Comparison of ENCODE assay signal across 8 mouse cellular contexts in the genomic region with DNA sequence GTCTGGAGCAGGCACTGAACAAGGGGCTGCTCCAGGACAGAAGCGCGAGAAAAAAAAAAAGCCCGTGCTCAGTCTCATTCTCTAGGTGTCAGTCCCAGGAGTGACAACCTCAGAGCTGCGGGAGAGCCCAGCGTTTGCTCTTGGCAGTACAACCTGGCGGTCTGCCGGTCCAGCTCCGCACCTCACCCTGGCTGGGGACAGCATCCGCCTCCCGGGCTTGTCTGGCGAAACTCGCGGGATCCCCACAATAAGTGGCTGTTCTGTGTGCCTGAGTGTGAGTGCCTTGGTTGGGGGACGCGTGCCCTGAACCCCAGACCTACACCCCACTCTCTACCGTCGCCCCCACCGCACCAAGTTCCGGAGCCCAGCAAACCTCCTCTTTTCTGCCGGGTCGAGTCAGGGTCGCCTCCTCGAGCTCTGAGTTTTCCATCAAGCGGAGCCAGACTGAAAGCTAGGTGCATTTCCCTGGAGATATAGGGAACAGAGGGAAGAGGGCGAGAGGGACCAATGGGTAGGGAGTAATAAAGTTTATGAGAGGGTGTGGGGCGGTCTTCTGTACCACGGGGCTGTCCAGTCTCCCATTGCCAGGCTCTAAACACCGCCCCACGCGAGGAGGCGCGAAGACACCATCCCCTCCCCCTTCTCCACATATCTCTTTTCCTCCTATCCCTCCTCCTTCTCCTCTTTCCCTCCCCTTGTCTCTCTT. TPM values are rescaled to one million over a fixed set of nuclear protein-coding genes. Genes with fewer than 3 reads are reported as not detected.
DNase-seq lines count a peak whose midpoint lies in the region; ATAC-seq lines count a peak whose summit lies in the region.

No protein-coding gene starts in this region.

- H3K27ac ChIP-seq in heart, embryonic 11.5 days (ENCODE audit: low read depth, low read length) = no peak overlapping the region
- no peak overlapping the region for H3K27ac ChIP-seq in forebrain, embryonic 14.5 days (ENCODE audit: low read depth, low read length)
- no peak overlapping the region for H3K27ac ChIP-seq in liver, embryonic 15.5 days (replicated peaks)

- no peaks in the 10 kb centered on the region for H3K9me3 ChIP-seq in heart, embryonic 11.5 days (replicated peaks; ENCODE audit: control insufficient read depth, low read length)
- no peaks in the 10 kb centered on the region for H3K9me3 ChIP-seq in forebrain, embryonic 14.5 days (replicated peaks; ENCODE audit: control insufficient read depth, low read length)
- no peaks in the 10 kb centered on the region for H3K9me3 ChIP-seq in liver, embryonic 15.5 days (replicated peaks)

- intact Hi-C loops in heart, postnatal 10 days (cut with DNase I) = no loop called here

- 1% methylated on average over 32 of the region's 32 CpGs for WGBS in heart, embryonic 11.5 days (ENCODE audit: insufficient replicate concordance)
- WGBS in forebrain, embryonic 14.5 days = 1% methylated on average over 32 of the region's 32 CpGs
- under 1% methylated on average over 32 of the region's 32 CpGs for WGBS in liver, embryonic 15.5 days (ENCODE audit: insufficient replicate concordance)

- peak overlapping the region; percentile 41 for H3K4me3 ChIP-seq in heart, embryonic 11.5 days (ENCODE audit: low read depth, low read length)
- H3K4me3 ChIP-seq in forebrain, embryonic 14.5 days (ENCODE audit: low read depth, low read length) = peak overlapping the region; percentile 36
- H3K4me3 ChIP-seq in liver, embryonic 15.5 days (replicated peaks) = peak overlapping the region; percentile 32

- peaks cover 100% of the 10 kb centered on the region for H3K27me3 ChIP-seq in heart, embryonic 11.5 days (ENCODE audit: control insufficient read depth, insufficient read depth, low read length)
- H3K27me3 ChIP-seq in forebrain, embryonic 14.5 days (replicated peaks; ENCODE audit: control insufficient read depth, insufficient read depth, low read length) = peaks cover 98% of the 10 kb centered on the region
- H3K27me3 ChIP-seq in liver, embryonic 15.5 days = peaks cover 100% of the 10 kb centered on the region

- DNase-seq in heart, postnatal 10 days = no peak
- peak; percentile 27 for DNase-seq in CD4-positive, CD25-positive, alpha-beta regulatory T cell, adult 2 months (ENCODE audit: low read depth, low spot score)
- no peak for DNase-seq in forebrain, embryonic 14.5 days (ENCODE audit: low spot score)
- no peak for DNase-seq in frontal cortex, adult 2 months (ENCODE audit: extremely low spot score in 1 of 2, low spot score in 1 of 2)
- no peak for DNase-seq in right cerebral cortex, postnatal 36 days (ENCODE audit: low spot score in 2 of 2)

- H3K4me1 ChIP-seq in heart, embryonic 11.5 days (ENCODE audit: control insufficient read depth, insufficient read depth, low read length) = peaks cover 15% of the 10 kb centered on the region
- peaks cover 12% of the 10 kb centered on the region for H3K4me1 ChIP-seq in forebrain, embryonic 14.5 days (ENCODE audit: control insufficient read depth, insufficient read depth, low read length)
- H3K4me1 ChIP-seq in liver, embryonic 15.5 days (replicated peaks) = peaks cover 13% of the 10 kb centered on the region

- no peaks in the 10 kb centered on the region for H3K36me3 ChIP-seq in heart, embryonic 11.5 days (ENCODE audit: control insufficient read depth, insufficient read depth, low read length)
- H3K36me3 ChIP-seq in forebrain, embryonic 14.5 days (ENCODE audit: control insufficient read depth, insufficient read depth, low read length) = no peaks in the 10 kb centered on the region
- no peaks in the 10 kb centered on the region for H3K36me3 ChIP-seq in liver, embryonic 15.5 days (replicated peaks)

- no peak overlapping the region for H3K9ac ChIP-seq in heart, embryonic 11.5 days (ENCODE audit: low read depth, low read length)
- no peak overlapping the region for H3K9ac ChIP-seq in forebrain, embryonic 14.5 days (ENCODE audit: low read length)
- no peak overlapping the region for H3K9ac ChIP-seq in liver, embryonic 15.5 days

- peak overlapping the region; percentile 69 for H3K4me2 ChIP-seq in heart, embryonic 11.5 days
- peak overlapping the region; percentile 63 for H3K4me2 ChIP-seq in forebrain, embryonic 14.5 days (ENCODE audit: low read length)
- H3K4me2 ChIP-seq in liver, embryonic 15.5 days = peak overlapping the region; percentile 62

- peak; percentile 33 for ATAC-seq in heart, embryonic 11.5 days (replicated peaks; ENCODE audit: insufficient number of reproducible peaks, low FRiP score, low TSS enrichment)
- ATAC-seq in forebrain, embryonic 14.5 days = peak; percentile 58
- ATAC-seq in liver, embryonic 15.5 days (ENCODE audit: insufficient read depth) = no peak
- ATAC-seq in erythroid progenitor cell, adult 5-6 weeks (replicated peaks; ENCODE audit: low FRiP score, poor library complexity, severe bottlenecking) = no peak

RNA-seq across cellular contexts. Expression of a gene that starts 0.6 kb away (rescaled TPM):
- polyA plus RNA-seq in heart, embryonic 11.5 days (2014; fragmentation: Nextera tagmentation; extraction: Ambion mirVana) = not detected in 2 replicates
- not detected for total RNA-seq in heart, postnatal 10 days (2021)
- not detected in 2 replicates for polyA plus RNA-seq in forebrain, embryonic 14.5 days (2014; fragmentation: Nextera tagmentation; extraction: Ambion mirVana)
- not detected in 2 replicates for polyA plus RNA-seq in liver, embryonic 15.5 days (2015; fragmentation: Nextera tagmentation; extraction: Ambion mirVana)
- not detected in 2 replicates for total RNA-seq in erythroid progenitor cell, adult 5-6 weeks (2015; ENCODE audit: low replicate concordance)
- not detected in 2 replicates for total RNA-seq in erythroid progenitor cell, adult 5-6 weeks (2017; ENCODE audit: low replicate concordance)
- polyA plus RNA-seq in frontal cortex, adult 2 months (2012; rRNA removed) = not detected in 2 replicates

RNA-seq across cellular contexts. Expression of a gene that starts 32.3 kb away (rescaled TPM):
- not detected in 2 replicates for polyA plus RNA-seq in heart, embryonic 11.5 days (2014; fragmentation: Nextera tagmentation; extraction: Ambion mirVana)
- total RNA-seq in heart, postnatal 10 days (2021) = not detected
- not detected in 2 replicates for polyA plus RNA-seq in forebrain, embryonic 14.5 days (2014; fragmentation: Nextera tagmentation; extraction: Ambion mirVana)
- not detected in 2 replicates for polyA plus RNA-seq in liver, embryonic 15.5 days (2015; fragmentation: Nextera tagmentation; extraction: Ambion mirVana)
- not detected in 2 replicates for total RNA-seq in erythroid progenitor cell, adult 5-6 weeks (2015; ENCODE audit: low replicate concordance)
- not detected in 2 replicates for total RNA-seq in erythroid progenitor cell, adult 5-6 weeks (2017; ENCODE audit: low replicate concordance)
- polyA plus RNA-seq in frontal cortex, adult 2 months (2012; rRNA removed) = 0.06 and 0.11 TPM in 2 replicates

RNA-seq across cellular contexts. Expression of a gene that starts 32.9 kb away (rescaled TPM):
- not detected in 2 replicates for polyA plus RNA-seq in heart, embryonic 11.5 days (2014; fragmentation: Nextera tagmentation; extraction: Ambion mirVana)
- total RNA-seq in heart, postnatal 10 days (2021) = under 1 TPM; 0.67 to 0.84 TPM
- polyA plus RNA-seq in forebrain, embryonic 14.5 days (2014; fragmentation: Nextera tagmentation; extraction: Ambion mirVana) = not detected in 2 replicates
- polyA plus RNA-seq in liver, embryonic 15.5 days (2015; fragmentation: Nextera tagmentation; extraction: Ambion mirVana) = 0.85 and 0.92 TPM in 2 replicates
- not detected in 2 replicates for total RNA-seq in erythroid progenitor cell, adult 5-6 weeks (2015; ENCODE audit: low replicate concordance)
- not detected in 2 replicates for total RNA-seq in erythroid progenitor cell, adult 5-6 weeks (2017; ENCODE audit: low replicate concordance)
- polyA plus RNA-seq in frontal cortex, adult 2 months (2012; rRNA removed) = 0.06 TPM in 1 of 2 replicates, not detected in the other

RNA-seq across cellular contexts. Expression of a gene that starts 51.9 kb away (rescaled TPM):
- not detected in 2 replicates for polyA plus RNA-seq in heart, embryonic 11.5 days (2014; fragmentation: Nextera tagmentation; extraction: Ambion mirVana)
- not detected for total RNA-seq in heart, postnatal 10 days (2021)
- polyA plus RNA-seq in forebrain, embryonic 14.5 days (2014; fragmentation: Nextera tagmentation; extraction: Ambion mirVana) = not detected in 2 replicates
- not detected in 2 replicates for polyA plus RNA-seq in liver, embryonic 15.5 days (2015; fragmentation: Nextera tagmentation; extraction: Ambion mirVana)
- total RNA-seq in erythroid progenitor cell, adult 5-6 weeks (2015; ENCODE audit: low replicate concordance) = not detected in 2 replicates
- not detected in 2 replicates for total RNA-seq in erythroid progenitor cell, adult 5-6 weeks (2017; ENCODE audit: low replicate concordance)
- polyA plus RNA-seq in frontal cortex, adult 2 months (2012; rRNA removed) = not detected in 2 replicates

RNA-seq across cellular contexts. Expression of a gene that starts 54.5 kb away (rescaled TPM):
- 0.19 TPM in 1 of 2 replicates, not detected in the other for polyA plus RNA-seq in heart, embryonic 11.5 days (2014; fragmentation: Nextera tagmentation; extraction: Ambion mirVana)
- total RNA-seq in heart, postnatal 10 days (2021) = not detected
- polyA plus RNA-seq in forebrain, embryonic 14.5 days (2014; fragmentation: Nextera tagmentation; extraction: Ambion mirVana) = not detected in 2 replicates
- 10.5 and 17.6 TPM in 2 replicates for polyA plus RNA-seq in liver, embryonic 15.5 days (2015; fragmentation: Nextera tagmentation; extraction: Ambion mirVana)
- total RNA-seq in erythroid progenitor cell, adult 5-6 weeks (2015; ENCODE audit: low replicate concordance) = not detected in 2 replicates
- total RNA-seq in erythroid progenitor cell, adult 5-6 weeks (2017; ENCODE audit: low replicate concordance) = not detected in 2 replicates
- not detected in 2 replicates for polyA plus RNA-seq in frontal cortex, adult 2 months (2012; rRNA removed)

Comparison
In these comparisons a context has a peak if more than half of its experiments do, and no peak if none do; other contexts are left out.
1. ATAC-seq: peak in heart, embryonic 11.5 days (single experiment) and forebrain, embryonic 14.5 days (single experiment); none in liver, embryonic 15.5 days (single experiment) and erythroid progenitor cell, adult 5-6 weeks (single experiment).
2. Peak in every context shown above with its lines, with median percentiles within 50 percentile points of each other: H3K4me2 ChIP-seq and H3K4me3 ChIP-seq.